In the genomic region with DNA sequence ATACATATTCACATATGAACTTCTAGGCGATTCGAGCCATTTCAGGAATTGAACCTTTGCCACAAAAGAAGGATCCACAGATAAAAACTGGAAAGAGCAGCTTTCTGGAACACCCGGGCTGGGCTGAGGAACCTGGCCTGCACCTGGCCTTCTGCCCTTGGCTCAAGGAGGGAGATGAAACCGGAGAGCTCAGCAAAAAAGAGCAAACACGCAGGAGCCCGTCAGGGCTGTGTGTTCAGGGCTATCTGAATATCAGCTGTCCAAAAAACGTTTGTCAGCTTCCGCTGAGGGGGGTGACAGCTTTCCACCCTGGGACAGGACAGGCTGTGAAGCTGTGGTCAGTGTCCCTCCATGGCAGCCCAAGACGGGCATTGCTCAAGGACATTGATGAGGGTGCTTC, we compare ENCODE assay signal across 16 mouse cellular contexts.
DNase-seq lines count a peak whose midpoint lies in the region; ATAC-seq and TF ChIP-seq lines count a peak whose summit lies in the region.
"Had no signal": no experiment of that assay in that cellular context is flagged by ENCODE, and none has a peak within 500 bp of the region (broad histone marks: within the 10 kb centered on the region; RNA-seq: fewer than 3 reads in every experiment).

No protein-coding gene starts in this region.

- H3K36me3 ChIP-seq in lung, postnatal 0 days (ENCODE audit: insufficient read depth, low read length), result no peaks in the 10 kb centered on the region
- H3K36me3 ChIP-seq: embryonic facial prominence, embryonic 13.5 days; limb, embryonic 12.5 days; midbrain, embryonic 10.5 days; neural tube, embryonic 13.5 days had no signal

- H3K27ac ChIP-seq in lung, postnatal 0 days (ENCODE audit: low read length), result no peak overlapping the region
- H3K27ac ChIP-seq: embryonic facial prominence, embryonic 13.5 days; hindbrain, postnatal 0 days; left cerebral cortex, adult 2 months; limb, embryonic 12.5 days; midbrain, embryonic 10.5 days; neural tube, embryonic 13.5 days had no signal

- WGBS in lung, postnatal 0 days, result 50% methylated on average over 9 of the region's 9 CpGs

- no peak for TF ChIP-seq CTCF in lung, postnatal 0 days (IDR thresholded peaks at IDR 0.05)

- TF ChIP-seq EP300 in lung, postnatal 0 days (IDR thresholded peaks at IDR 0.05), result no peak

- no peak overlapping the region for H3K4me3 ChIP-seq in lung, postnatal 0 days (ENCODE audit: low read depth, low read length)
- H3K4me3 ChIP-seq: embryonic facial prominence, embryonic 13.5 days; left cerebral cortex, adult 2 months; limb, embryonic 12.5 days; midbrain, embryonic 10.5 days; neural tube, embryonic 13.5 days had no signal

- no peak overlapping the region for H3K4me2 ChIP-seq in lung, postnatal 0 days (replicated peaks; ENCODE audit: low read depth, low read length)
- H3K4me2 ChIP-seq: embryonic facial prominence, embryonic 13.5 days; limb, embryonic 12.5 days; neural tube, embryonic 13.5 days had no signal

- 0 out of 2 replicates have a peak, but pooled peaks have one; percentile 47 for ATAC-seq in cerebellum, adult (ENCODE audit: insufficient number of reproducible peaks, low FRiP score, low TSS enrichment)
- peak; percentile 23 for ATAC-seq in granulocyte monocyte progenitor cell, adult 5-6 weeks (replicated peaks; ENCODE audit: poor library complexity, severe bottlenecking)
- ATAC-seq in lung, postnatal 0 days, result no peak
- ATAC-seq: hindbrain, postnatal 0 days had no signal

- H3K4me1 ChIP-seq in lung, postnatal 0 days (ENCODE audit: insufficient read depth, low read depth, low read length), result no peaks in the 10 kb centered on the region
- H3K4me1 ChIP-seq: neural tube, embryonic 13.5 days had no signal

- no peak for DNase-seq in cerebellum, postnatal 4 days (ENCODE audit: low spot score in 2 of 2)
- peak; percentile 35 to 50 for DNase-seq in kidney, postnatal 36 days
- no peak for DNase-seq in kidney, postnatal 4 days
- DNase-seq in cerebellum, postnatal 36 days, result peak; percentile 38 to 39
- no peak for DNase-seq in lung, postnatal 0 days (ENCODE audit: low spot score)
- DNase-seq in kidney, adult 11 months, result no peak
- DNase-seq: heart, postnatal 10 days had no signal

- no peak overlapping the region for H3K9ac ChIP-seq in lung, postnatal 0 days (replicated peaks; ENCODE audit: low read depth)
- H3K9ac ChIP-seq: embryonic facial prominence, embryonic 13.5 days; limb, embryonic 12.5 days; neural tube, embryonic 13.5 days had no signal

- H3K9me3 ChIP-seq in lung, postnatal 0 days (ENCODE audit: low read length), result no peaks in the 10 kb centered on the region
- H3K9me3 ChIP-seq: embryonic facial prominence, embryonic 13.5 days; midbrain, embryonic 10.5 days; neural tube, embryonic 13.5 days had no signal

- no peaks in the 10 kb centered on the region for H3K27me3 ChIP-seq in lung, postnatal 0 days (replicated peaks; ENCODE audit: insufficient read depth, low read length)
- H3K27me3 ChIP-seq: CH12.LX; embryonic facial prominence, embryonic 13.5 days; limb, embryonic 12.5 days; neural tube, embryonic 13.5 days had no signal

Comparison
In these comparisons a context has a peak if more than half of its experiments do, and no peak if none do; other contexts are left out.
1. DNase-seq: peak in kidney, postnatal 36 days (2 of 2) and cerebellum, postnatal 36 days (2 of 2); none in cerebellum, postnatal 4 days (0 of 2), kidney, postnatal 4 days (0 of 2), lung, postnatal 0 days (single experiment) and kidney, adult 11 months (single experiment).